Mouse (Mus musculus) stomach, embryonic 15.5 days (tissue): ENCODE measurements at regions not wholly inside any gene's neighbourhood (a gene's known extent, or its start where the extent isn't known, plus 50 kb on each side); places are given as distances from the start of the nearest gene placed in this dataset.

ENCODE experiments used
- ATAC-seq: fragments of 200-750 bp; cut with Nextera tagmentation; 2 replicates; pipeline ENCODE4 v1.8.0; 2017; ENCODE audit warnings: low read depth, moderate number of reproducible peaks, moderate TSS enrichment; ENCODE audit not compliant: insufficient read depth, low FRiP score
- H3K27ac ChIP-seq: fragments of 300-500 bp; sonication (generic); 2 replicates; pipeline ENCODE4 v1.5.1; 2015; ENCODE audit warnings: mild to moderate bottlenecking, inconsistent platforms
- H3K27me3 ChIP-seq: fragments of 300-500 bp; sonication (generic); replicated peaks from 2 replicates; pipeline ENCODE4 v1.6.1; 2015; ENCODE audit warnings: inconsistent platforms
- H3K36me3 ChIP-seq: fragments of 300-500 bp; sonication (generic); 2 replicates; pipeline ENCODE4 v1.6.1; 2015; ENCODE audit warnings: inconsistent platforms
- H3K4me1 ChIP-seq: fragments of 300-500 bp; sonication (generic); 2 replicates; pipeline ENCODE4 v1.6.1; 2015; ENCODE audit warnings: inconsistent platforms
- H3K4me2 ChIP-seq: fragments of 300-500 bp; sonication (generic); 2 replicates; pipeline ENCODE4 v1.6.1; 2015; ENCODE audit warnings: mild to moderate bottlenecking, inconsistent platforms
- H3K4me3 ChIP-seq: fragments of 300-500 bp; sonication (generic); replicated peaks from 2 replicates; pipeline ENCODE4 v1.5.1; 2015; ENCODE audit warnings: inconsistent platforms
- H3K9ac ChIP-seq: fragments of 300-500 bp; sonication (generic); 2 replicates; pipeline ENCODE4 v1.6.1; 2015; ENCODE audit warnings: inconsistent platforms
- H3K9me3 ChIP-seq: fragments of 300-500 bp; sonication (generic); 2 replicates; pipeline ENCODE4 v1.6.1; 2016; ENCODE audit warnings: inconsistent platforms
- WGBS: fragments of 180-500 bp; shearing (Covaris S2); methylation state at CpG from one replicate; pipeline ENCODE4 v1.1.7; 2015; 5-methylcytosine and 5-hydroxymethylcytosine counted together

- WGBS, result 79% methylated on average over 10 of the region's 10 CpGs
- no peak for ATAC-seq
- Histone ChIP-seq H3K27me3 (no peaks in the 10 kb centered on the region), H3K4me1 (peaks cover 5% of the 10 kb centered on the region; the same call in 1 of the 2 replicates), H3K4me2 (peak overlapping the region; percentile 64), H3K36me3 (no peaks in the 10 kb centered on the region), H3K9ac (no peak overlapping the region), H3K4me3 (peak overlapping the region; percentile 33), H3K9me3 (no peaks in the 10 kb centered on the region), H3K27ac (no peak overlapping the region)
Observed at GRCm38 (mm10) chr13:107167856-107168598, 146.1 kb upstream of the Kif2a start.

- H3K27ac ChIP-seq, result no peak overlapping the region
- no peaks in the 10 kb centered on the region for H3K36me3 ChIP-seq
- H3K9me3 ChIP-seq, result no peaks in the 10 kb centered on the region
- no peak overlapping the region for H3K4me3 ChIP-seq
- H3K9ac ChIP-seq, result no peak overlapping the region
- no peak for ATAC-seq
- H3K4me1 ChIP-seq, result no peaks in the 10 kb centered on the region
- 78% methylated on average over 5 of the region's 5 CpGs for WGBS
- no peak overlapping the region for H3K4me2 ChIP-seq
- H3K27me3 ChIP-seq, result no peaks in the 10 kb centered on the region
Observed at GRCm38 (mm10) chr13:107151548-107151947, 129.6 kb upstream of the Kif2a start.

- H3K9me3 ChIP-seq, result no peaks in the 10 kb centered on the region
- 62% methylated on average over 4 of the region's 4 CpGs for WGBS
- no peak overlapping the region for H3K4me2 ChIP-seq
- no peak for ATAC-seq
- H3K4me1 ChIP-seq, result no peaks in the 10 kb centered on the region
- no peak overlapping the region for H3K4me3 ChIP-seq
- no peaks in the 10 kb centered on the region for H3K27me3 ChIP-seq
- H3K36me3 ChIP-seq, result no peaks in the 10 kb centered on the region
- H3K9ac ChIP-seq, result no peak overlapping the region
- no peak overlapping the region for H3K27ac ChIP-seq
Observed at GRCm38 (mm10) chr13:107141209-107141608, 119.3 kb upstream of the Kif2a start.

GRCm38 (mm10) chr13:107134125-107134524 is 112.2 kb upstream of the Kif2a start:
- ATAC-seq, result no peak

GRCm38 (mm10) chr13:107126636-107127035 is 104.7 kb upstream of the Kif2a start:
- WGBS, result 87% methylated on average over 7 of the region's 7 CpGs
- no peak overlapping the region for H3K4me2 ChIP-seq
- ATAC-seq, result no peak
- H3K4me1 ChIP-seq, result no peaks in the 10 kb centered on the region
- H3K27me3 ChIP-seq, result no peaks in the 10 kb centered on the region
- H3K9me3 ChIP-seq, result no peaks in the 10 kb centered on the region
- H3K36me3 ChIP-seq, result no peaks in the 10 kb centered on the region
- no peak overlapping the region for H3K27ac ChIP-seq
- no peak overlapping the region for H3K9ac ChIP-seq
- H3K4me3 ChIP-seq, result no peak overlapping the region

More at GRCm38 (mm10) chr13:107134125-107134524, 112.2 kb upstream of the Kif2a start:
- Histone ChIP-seq H3K27me3 (no peaks in the 10 kb centered on the region), H3K9ac (no peak overlapping the region), H3K36me3 (no peaks in the 10 kb centered on the region), H3K27ac (no peak overlapping the region), H3K4me3 (no peak overlapping the region), H3K9me3 (no peaks in the 10 kb centered on the region), H3K4me1 (no peaks in the 10 kb centered on the region), H3K4me2 (no peak overlapping the region)

GRCm38 (mm10) chr13:107124130-107124668 is 102.3 kb upstream of the Kif2a start:
- 63% methylated on average over 8 of the region's 8 CpGs for WGBS

GRCm38 (mm10) chr13:107113949-107114690 is 92.2 kb upstream of the Kif2a start:
- Histone ChIP-seq H3K9me3 (no peaks in the 10 kb centered on the region), H3K4me2 (0 out of 2 replicates have a peak overlapping the region, but pooled peaks have one; percentile 23), H3K9ac (no peak overlapping the region), H3K27ac (no peak overlapping the region), H3K27me3 (no peaks in the 10 kb centered on the region), H3K4me3 (no peak overlapping the region), H3K4me1 (no peaks in the 10 kb centered on the region), H3K36me3 (no peaks in the 10 kb centered on the region)
- no peak for ATAC-seq
- 51% methylated on average over 22 of the region's 22 CpGs for WGBS

More at GRCm38 (mm10) chr13:107124130-107124668, 102.3 kb upstream of the Kif2a start:
- no peaks in the 10 kb centered on the region for H3K9me3 ChIP-seq
- no peaks in the 10 kb centered on the region for H3K27me3 ChIP-seq
- no peaks in the 10 kb centered on the region for H3K36me3 ChIP-seq
- no peak overlapping the region for H3K27ac ChIP-seq
- no peak for ATAC-seq
- H3K9ac ChIP-seq, result no peak overlapping the region
- no peak overlapping the region for H3K4me2 ChIP-seq
- H3K4me1 ChIP-seq, result no peaks in the 10 kb centered on the region
- no peak overlapping the region for H3K4me3 ChIP-seq

- H3K4me1 ChIP-seq, result no peaks in the 10 kb centered on the region
- no peak overlapping the region for H3K27ac ChIP-seq
- H3K4me2 ChIP-seq, result no peak overlapping the region
- no peak overlapping the region for H3K4me3 ChIP-seq
- ATAC-seq, result no peak
- 94% methylated on average over 5 of the region's 5 CpGs for WGBS
- no peak overlapping the region for H3K9ac ChIP-seq
- H3K36me3 ChIP-seq, result no peaks in the 10 kb centered on the region
- no peaks in the 10 kb centered on the region for H3K9me3 ChIP-seq
- no peaks in the 10 kb centered on the region for H3K27me3 ChIP-seq
Observed at GRCm38 (mm10) chr13:107108045-107108444, 86.1 kb upstream of the Kif2a start.

- no peak for ATAC-seq
- Histone ChIP-seq H3K4me2 (no peak overlapping the region), H3K27me3 (no peaks in the 10 kb centered on the region), H3K9me3 (no peaks in the 10 kb centered on the region), H3K9ac (no peak overlapping the region), H3K4me3 (no peak overlapping the region), H3K4me1 (no peaks in the 10 kb centered on the region), H3K36me3 (no peaks in the 10 kb centered on the region), H3K27ac (no peak overlapping the region)
- 58% methylated on average over 9 of the region's 9 CpGs for WGBS
Observed at GRCm38 (mm10) chr13:107107572-107107971, 85.6 kb upstream of the Kif2a start.

- H3K4me1 ChIP-seq, result no peaks in the 10 kb centered on the region
- ATAC-seq, result no peak
- H3K27me3 ChIP-seq, result no peaks in the 10 kb centered on the region
- no peak overlapping the region for H3K4me3 ChIP-seq
- no peaks in the 10 kb centered on the region for H3K36me3 ChIP-seq
- no peak overlapping the region for H3K4me2 ChIP-seq
- WGBS, result 74% methylated on average over 1 of the region's 1 CpGs
- H3K9me3 ChIP-seq, result no peaks in the 10 kb centered on the region
- H3K9ac ChIP-seq, result no peak overlapping the region
- no peak overlapping the region for H3K27ac ChIP-seq
Observed at GRCm38 (mm10) chr13:107105510-107105909, 83.6 kb upstream of the Kif2a start.

GRCm38 (mm10) chr13:107101598-107101997 is 79.7 kb upstream of the Kif2a start:
- H3K27ac ChIP-seq, result no peak overlapping the region
- no peak overlapping the region for H3K4me3 ChIP-seq
- no peaks in the 10 kb centered on the region for H3K4me1 ChIP-seq
- no peaks in the 10 kb centered on the region for H3K36me3 ChIP-seq
- peak overlapping the region; percentile 45 for H3K4me2 ChIP-seq
- H3K9me3 ChIP-seq, result no peaks in the 10 kb centered on the region
- 21% methylated on average over 13 of the region's 13 CpGs for WGBS
- H3K27me3 ChIP-seq, result no peaks in the 10 kb centered on the region
- no peak overlapping the region for H3K9ac ChIP-seq
- ATAC-seq, result peak; percentile 77

- Histone ChIP-seq H3K27ac (no peak overlapping the region), H3K27me3 (no peaks in the 10 kb centered on the region), H3K4me1 (no peaks in the 10 kb centered on the region), H3K9ac (no peak overlapping the region), H3K4me3 (no peak overlapping the region), H3K9me3 (no peaks in the 10 kb centered on the region), H3K36me3 (no peaks in the 10 kb centered on the region), H3K4me2 (no peak overlapping the region)
- ATAC-seq, result peak; percentile 94
- WGBS, result 53% methylated on average over 6 of the region's 6 CpGs
Observed at GRCm38 (mm10) chr13:107100852-107101325, 79.0 kb upstream of the Kif2a start.
